Mouse (Mus musculus) B cell, adult 67 days (primary cell): ENCODE results near the gene Lztr1. TPM values are rescaled to one million over a fixed set of nuclear protein-coding genes. Genes with fewer than 3 reads are reported as not detected.

Experiments used
- total RNA-seq, 2 experiments: library from RNA; stranded (reverse); gene quantifications; 4 replicates each; pipeline ENCODE4 v1.2.4; 2023

Lztr1 gene
- 10 to 100 TPM; 66.5 to 67.0 TPM for total RNA-seq

DNA sequence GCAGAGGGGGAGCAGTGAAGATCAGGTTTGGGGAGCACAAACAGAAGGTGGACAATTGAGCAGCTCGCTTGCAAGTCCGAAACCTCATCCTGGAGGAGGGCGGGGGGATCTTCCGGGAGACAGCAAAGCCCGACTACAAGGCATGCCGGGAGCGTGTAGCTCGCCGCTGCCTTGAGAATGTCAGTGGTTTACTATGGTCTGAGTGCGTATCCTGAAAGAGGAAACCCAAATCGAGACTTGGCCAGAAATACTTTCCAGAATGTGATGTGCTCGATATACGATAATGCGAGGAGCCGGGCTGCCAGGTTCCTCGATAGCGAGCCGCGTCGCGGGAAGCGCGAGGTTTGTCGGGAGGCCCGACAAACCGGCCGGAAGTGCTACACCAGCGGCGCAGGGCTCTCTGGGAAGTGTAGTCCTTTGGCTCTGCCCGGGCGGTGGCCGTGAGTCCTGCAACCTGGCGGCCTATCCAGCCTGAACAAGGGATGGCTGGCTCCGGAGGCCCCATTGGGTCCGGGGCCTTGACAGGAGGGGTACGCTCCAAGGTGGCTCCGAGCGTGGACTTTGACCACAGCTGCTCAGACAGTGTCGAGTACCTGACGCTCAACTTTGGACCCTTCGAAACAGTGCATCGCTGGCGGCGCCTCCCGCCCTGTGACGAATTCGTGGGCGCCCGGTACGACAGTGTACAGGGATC is at the start of gene Lztr1:
Gene Lztr1 (plus strand): TSS at position 143 of the 694 bp plus-strand sequence.

DNA sequence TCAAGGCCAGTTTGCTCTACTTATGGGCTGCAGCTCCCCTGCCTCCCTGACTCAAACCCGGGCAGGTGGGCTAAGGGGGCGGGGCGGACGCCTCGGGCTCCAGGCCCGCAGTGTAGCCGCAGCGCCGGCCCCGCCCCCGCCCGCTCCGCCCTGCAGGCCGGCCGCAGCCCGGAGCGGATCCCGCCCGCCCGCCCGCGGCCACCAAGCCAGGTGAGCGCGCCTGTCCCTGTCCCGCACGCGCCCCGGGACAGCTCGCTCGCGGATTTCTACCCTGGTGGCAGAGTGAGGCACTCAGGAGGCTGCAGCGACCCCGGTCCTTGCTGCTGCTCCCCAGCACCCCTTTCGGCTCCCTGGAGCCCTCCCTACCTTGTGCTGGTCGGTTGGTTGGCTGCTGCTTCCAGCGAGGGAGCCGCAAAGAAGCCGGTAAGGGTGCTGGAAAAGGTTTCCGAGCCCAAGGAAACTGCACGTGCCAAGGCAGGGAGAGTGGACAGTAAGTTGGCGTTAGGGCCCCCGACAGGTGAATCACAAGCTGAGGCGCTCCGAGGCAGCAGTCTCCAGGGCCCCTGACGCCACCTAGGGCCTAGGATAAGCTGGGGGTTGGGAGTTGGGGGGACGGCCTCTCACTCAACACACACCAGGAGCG is 18.9 kb upstream of the Lztr1 start, which contains the start of gene Aifm3:
Gene Aifm3 (plus strand): TSS at position 143 of the 643 bp plus-strand sequence.

GRCm38 (mm10) chr16:17530640-17531288 is 22.3 kb downstream of the Lztr1 start, which contains the start of gene Thap7:
Gene Thap7, minus strand, starts transcription at chr16:17531136.

GRCm38 (mm10) chr16:17561128-17561750 is 52.8 kb downstream of the Lztr1 start, which contains the start of gene Lrrc74b:
Gene Lrrc74b, minus strand, starts transcription at chr16:17561247.

DNA sequence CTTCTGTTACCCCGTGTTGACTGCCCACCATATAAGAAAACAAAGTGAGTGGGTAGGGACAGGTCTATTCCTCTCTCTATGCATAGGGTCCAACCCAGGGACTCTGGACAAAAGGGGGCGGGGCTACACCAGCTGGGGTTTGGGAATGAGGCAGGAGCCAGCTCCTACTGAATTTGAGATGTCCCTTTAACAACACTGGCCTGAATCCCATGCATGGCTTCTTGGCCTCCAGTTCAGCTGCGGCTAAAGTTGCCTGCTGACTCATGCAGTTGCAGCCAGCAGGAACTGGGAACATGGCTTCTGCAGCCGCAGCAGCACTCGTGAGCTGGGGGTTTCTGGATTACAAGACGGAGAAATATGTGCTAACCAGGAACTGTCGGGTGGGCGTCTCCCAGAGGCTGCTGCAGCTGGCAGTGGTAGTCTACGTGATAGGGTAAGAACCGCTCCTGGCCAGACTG is 53.3 kb downstream of the Lztr1 start, which contains the start of gene P2rx6:
Gene P2rx6 (plus strand): TSS at position 135 of the 458 bp plus-strand sequence.

Other genes with a start within 250 kb of the Lztr1 start
- gene Tmem191c, start 232.6 kb upstream of the Lztr1 start, total RNA-seq, result 10 to 100 TPM; 12.3 to 19.8 TPM
- not detected for gene Serpind1, start 177.3 kb upstream of the Lztr1 start, total RNA-seq
- gene Snap29, start 102.7 kb upstream of the Lztr1 start, total RNA-seq, result 10 to 100 TPM; 68.9 to 71.8 TPM
- gene Pi4ka, start 102.4 kb upstream of the Lztr1 start, total RNA-seq, result 100 to 1,000 TPM; 145 to 157 TPM
- 10 to 100 TPM; 53.1 to 60.0 TPM for gene Crkl, start 56.7 kb upstream of the Lztr1 start, total RNA-seq
- not detected for gene Aifm3, start 19.1 kb upstream of the Lztr1 start, total RNA-seq
- 10 to 100 TPM; 33.2 to 39.1 TPM for gene Thap7, start 22.4 kb downstream of the Lztr1 start, total RNA-seq
- not detected for gene Lrrc74b, start 52.6 kb downstream of the Lztr1 start, total RNA-seq
- gene P2rx6, start 53.2 kb downstream of the Lztr1 start, total RNA-seq, result not detected
- gene Slc7a4, start 74.5 kb downstream of the Lztr1 start, total RNA-seq, result not detected
- gene Smpd4, start 110.7 kb downstream of the Lztr1 start, total RNA-seq, result 10 to 100 TPM; 48.1 to 61.0 TPM
- under 1 TPM in 1 of 2 experiments, not detected in 1; 0.52 TPM for gene Ccdc74a, start 137.8 kb downstream of the Lztr1 start, total RNA-seq
- 100 to 1,000 TPM; 132 to 138 TPM for gene Med15, start 224.2 kb downstream of the Lztr1 start, total RNA-seq